Mouse (Mus musculus) hindlimb bud, embryonic 11.5 days (tissue): ENCODE measurements around the gene Cd244a.

Source experiments
- DNase-seq: peaks from one replicate; pipeline ENCODE4 v3.0.0-alpha.2; 2012; ENCODE audit warnings: low read depth, low spot score; ENCODE audit errors: extremely low spot score

Gene Cd244a

GRCm38 (mm10) chr1:171558898-171559297, at the start of gene Cd244a:
Gene Cd244a, plus strand, starts transcription at chr1:171559193.
- DNase-seq, result no peak

GRCm38 (mm10) chr1:171513234-171513633, 45.8 kb upstream of the Cd244a start:
- no peak for DNase-seq

- DNase-seq, result no peak
Observed at GRCm38 (mm10) chr1:171513760-171514159, 45.2 kb upstream of the Cd244a start.

GRCm38 (mm10) chr1:171515039-171515438, 44.0 kb upstream of the Cd244a start:
- no peak for DNase-seq

GRCm38 (mm10) chr1:171515557-171515956, 43.4 kb upstream of the Cd244a start:
- DNase-seq, result no peak

GRCm38 (mm10) chr1:171531367-171531766, 27.6 kb upstream of the Cd244a start:
- no peak for DNase-seq

- DNase-seq, result no peak
Observed at GRCm38 (mm10) chr1:171532830-171533229, 26.2 kb upstream of the Cd244a start.

- DNase-seq, result no peak
Observed at GRCm38 (mm10) chr1:171534557-171534956, 24.4 kb upstream of the Cd244a start.

- no peak for DNase-seq
Observed at GRCm38 (mm10) chr1:171535194-171535593, 23.8 kb upstream of the Cd244a start, which contains the start of gene Itln1. Gene Itln1, minus strand, starts transcription at chr1:171535294.

GRCm38 (mm10) chr1:171540694-171541093, 18.3 kb upstream of the Cd244a start:
- no peak for DNase-seq

GRCm38 (mm10) chr1:171551326-171551725, 7.7 kb upstream of the Cd244a start:
- no peak for DNase-seq

- no peak for DNase-seq
Observed at GRCm38 (mm10) chr1:171552230-171552629, 6.8 kb upstream of the Cd244a start.

GRCm38 (mm10) chr1:171553359-171554341, 5.3 kb upstream of the Cd244a start:
- DNase-seq, result no peak

- no peak for DNase-seq
Observed at GRCm38 (mm10) chr1:171556366-171556765, 2.6 kb upstream of the Cd244a start.

GRCm38 (mm10) chr1:171558407-171558806, 586 bp upstream of the Cd244a start:
- no peak for DNase-seq

- DNase-seq, result no peak
Observed at GRCm38 (mm10) chr1:171560262-171560661, 1.3 kb downstream of the Cd244a start.

- no peak for DNase-seq
Observed at GRCm38 (mm10) chr1:171561200-171561599, 2.2 kb downstream of the Cd244a start.

GRCm38 (mm10) chr1:171561639-171562225, 2.7 kb downstream of the Cd244a start:
- no peak for DNase-seq

GRCm38 (mm10) chr1:171563042-171563441, 4.0 kb downstream of the Cd244a start:
- no peak for DNase-seq

GRCm38 (mm10) chr1:171564247-171564646, 5.3 kb downstream of the Cd244a start:
- peak; percentile 64 for DNase-seq

GRCm38 (mm10) chr1:171565888-171566287, 6.9 kb downstream of the Cd244a start:
- no peak for DNase-seq

- DNase-seq, result peak; percentile 58
Observed at GRCm38 (mm10) chr1:171566777-171567176, 7.8 kb downstream of the Cd244a start.
